Mouse (Mus musculus) ES-E14 (cell line): ENCODE data around the gene Mrps14.

ENCODE experiments used
- CHD2 ChIP-seq: IDR thresholded peaks from 2 replicates; pipeline ENCODE4 v1.6.1; 2014; ENCODE audit warnings: mild to moderate bottlenecking, low read depth, low read length, inconsistent platforms
- HCFC1 ChIP-seq: IDR thresholded peaks from 2 replicates; pipeline ENCODE4 v1.6.1; 2012; ENCODE audit warnings: low read length, inconsistent platforms, borderline replicate concordance; ENCODE audit not compliant: insufficient read depth
- MAFK ChIP-seq: IDR thresholded peaks from 2 replicates; pipeline ENCODE4 v1.6.1; 2014; ENCODE audit warnings: mild to moderate bottlenecking, low read depth, low read length, inconsistent platforms; ENCODE audit not compliant: insufficient read depth
- ZC3H11A ChIP-seq: IDR thresholded peaks from 2 replicates; pipeline ENCODE4 v1.6.1; 2012; ENCODE audit warnings: low read depth, mild to moderate bottlenecking, inconsistent platforms, low read length, borderline replicate concordance
- ZNF384 ChIP-seq: IDR thresholded peaks from 2 replicates; pipeline ENCODE4 v1.6.1; 2012; ENCODE audit warnings: low read depth, low read length, inconsistent platforms

GRCm38 (mm10) chr1:160205486-160205885 is 10.5 kb downstream of the Mrps14 start:
- TF ChIP-seq HCFC1 (no peak), MAFK (no peak), CHD2 (no peak), ZNF384 (no peak), ZC3H11A (no peak)
